In genomic region chr11:103051249-103051691, GRCm38 (mm10) we compare ENCODE assay signal across 8 mouse cellular contexts. TPM values are rescaled to one million over a fixed set of nuclear protein-coding genes. Genes with fewer than 3 reads are reported as not detected.
A peak's percentile ranks its signal among the peaks of the same experiment; 100 is the strongest.
DNase-seq lines count a peak whose midpoint lies in the region; ATAC-seq lines count a peak whose summit lies in the region.

No protein-coding gene starts in this region.

- H3K4me2 ChIP-seq in intestine, embryonic 16.5 days (ENCODE audit: low read depth, low read length) = no peak overlapping the region

- H3K4me1 ChIP-seq in intestine, embryonic 16.5 days (ENCODE audit: control insufficient read depth, insufficient read depth, low read length) = no peaks in the 10 kb centered on the region
- H3K4me1 ChIP-seq in hindbrain, embryonic 10.5 days (replicated peaks) = no peaks in the 10 kb centered on the region

- ATAC-seq in frontal cortex, adult (ENCODE audit: low TSS enrichment) = peak; percentile 77
- ATAC-seq in intestine, embryonic 16.5 days = 0 out of 2 replicates have a peak, but pooled peaks have one; percentile 44

- H3K27me3 ChIP-seq in intestine, embryonic 16.5 days (replicated peaks; ENCODE audit: control insufficient read depth, insufficient read depth, low read length) = no peaks in the 10 kb centered on the region
- no peaks in the 10 kb centered on the region for H3K27me3 ChIP-seq in hindbrain, embryonic 10.5 days (ENCODE audit: insufficient read depth, poor library complexity, severe bottlenecking)

- 53% methylated on average over 8 of the region's 8 CpGs for WGBS in intestine, embryonic 16.5 days
- WGBS in hindbrain, embryonic 10.5 days = 81% methylated on average over 8 of the region's 8 CpGs

- peak overlapping the region; percentile 39; the same call in 1 of the 2 replicates for H3K9ac ChIP-seq in intestine, embryonic 16.5 days (ENCODE audit: low read depth, low read length)

- DNase-seq in frontal cortex, postnatal 25 days (ENCODE audit: low spot score in 2 of 2) = no peak
- peak; percentile 90 for DNase-seq in adipocyte (ENCODE audit: low spot score)
- DNase-seq in gastrocnemius, adult 8-10 months (ENCODE audit: low spot score in 2 of 2) = peak; percentile 61 to 85
- peak; percentile 40 for DNase-seq in right cerebral cortex, postnatal 25 days
- no peak for DNase-seq in spleen, adult 12 weeks (ENCODE audit: low spot score)
- no peak for DNase-seq in hindbrain, embryonic 10.5 days (ENCODE audit: low spot score)

- no peak overlapping the region for H3K4me3 ChIP-seq in intestine, embryonic 16.5 days (ENCODE audit: low read length)
- H3K4me3 ChIP-seq in hindbrain, embryonic 10.5 days = no peak overlapping the region

- H3K9me3 ChIP-seq in intestine, embryonic 16.5 days (ENCODE audit: control insufficient read depth, low read length) = no peaks in the 10 kb centered on the region
- no peaks in the 10 kb centered on the region for H3K9me3 ChIP-seq in hindbrain, embryonic 10.5 days

- H3K27ac ChIP-seq in intestine, embryonic 16.5 days (ENCODE audit: low read length) = no peak overlapping the region
- H3K27ac ChIP-seq in hindbrain, embryonic 10.5 days = no peak overlapping the region

- H3K36me3 ChIP-seq in intestine, embryonic 16.5 days (ENCODE audit: control insufficient read depth, insufficient read depth, low read length) = peaks cover 22% of the 10 kb centered on the region
- H3K36me3 ChIP-seq in hindbrain, embryonic 10.5 days = peaks cover 77% of the 10 kb centered on the region

RNA-seq across cellular contexts. Expression of gene Dcakd, which starts 23.1 kb away (rescaled TPM):
- 10 to 100 TPM; 10.3 to 15.1 (median 13.0) TPM for total RNA-seq in gastrocnemius, adult 8-10 months (2022)
- 91.5 and 92.7 TPM in 2 replicates for polyA plus RNA-seq in intestine, embryonic 16.5 days (2015; fragmentation: Nextera tagmentation; extraction: Ambion mirVana)
- 272 and 276 TPM in 2 replicates for polyA plus RNA-seq in hindbrain, embryonic 10.5 days (2016; fragmentation: Nextera tagmentation; extraction: Ambion mirVana)

RNA-seq across cellular contexts. Expression of gene Nmt1, which starts 23.3 kb away (rescaled TPM):
- 10 to 100 TPM; 44.4 to 52.7 (median 50.5) TPM for total RNA-seq in gastrocnemius, adult 8-10 months (2022)
- polyA plus RNA-seq in intestine, embryonic 16.5 days (2015; fragmentation: Nextera tagmentation; extraction: Ambion mirVana) = 55.9 and 59.6 TPM in 2 replicates
- 47.1 and 55.6 TPM in 2 replicates for polyA plus RNA-seq in hindbrain, embryonic 10.5 days (2016; fragmentation: Nextera tagmentation; extraction: Ambion mirVana)

RNA-seq across cellular contexts. Expression of gene Plcd3, which starts 50.2 kb away (rescaled TPM):
- total RNA-seq in gastrocnemius, adult 8-10 months (2022) = 1 to 10 TPM; 5.0 to 5.9 (median 5.5) TPM
- 2.1 and 2.3 TPM in 2 replicates for polyA plus RNA-seq in intestine, embryonic 16.5 days (2015; fragmentation: Nextera tagmentation; extraction: Ambion mirVana)
- polyA plus RNA-seq in hindbrain, embryonic 10.5 days (2016; fragmentation: Nextera tagmentation; extraction: Ambion mirVana) = 1.6 and 1.9 TPM in 2 replicates

RNA-seq across cellular contexts. Expression of gene Acbd4, which starts 50.2 kb away (rescaled TPM):
- total RNA-seq in gastrocnemius, adult 8-10 months (2022) = 10 to 100 TPM; 25.6 to 46.5 (median 41.0) TPM
- polyA plus RNA-seq in intestine, embryonic 16.5 days (2015; fragmentation: Nextera tagmentation; extraction: Ambion mirVana) = 30.4 and 32.5 TPM in 2 replicates
- polyA plus RNA-seq in hindbrain, embryonic 10.5 days (2016; fragmentation: Nextera tagmentation; extraction: Ambion mirVana) = 7.7 and 8.3 TPM in 2 replicates

Comparison
In these comparisons a context has a peak if more than half of its experiments do, and no peak if none do; other contexts are left out.
1. DNase-seq: peak in adipocyte (single experiment), gastrocnemius, adult 8-10 months (2 of 2) and right cerebral cortex, postnatal 25 days (single experiment); none in frontal cortex, postnatal 25 days (0 of 2), spleen, adult 12 weeks (single experiment) and hindbrain, embryonic 10.5 days (single experiment).